Mouse (Mus musculus): ENCODE data around the gene Pfdn5.

DNA sequence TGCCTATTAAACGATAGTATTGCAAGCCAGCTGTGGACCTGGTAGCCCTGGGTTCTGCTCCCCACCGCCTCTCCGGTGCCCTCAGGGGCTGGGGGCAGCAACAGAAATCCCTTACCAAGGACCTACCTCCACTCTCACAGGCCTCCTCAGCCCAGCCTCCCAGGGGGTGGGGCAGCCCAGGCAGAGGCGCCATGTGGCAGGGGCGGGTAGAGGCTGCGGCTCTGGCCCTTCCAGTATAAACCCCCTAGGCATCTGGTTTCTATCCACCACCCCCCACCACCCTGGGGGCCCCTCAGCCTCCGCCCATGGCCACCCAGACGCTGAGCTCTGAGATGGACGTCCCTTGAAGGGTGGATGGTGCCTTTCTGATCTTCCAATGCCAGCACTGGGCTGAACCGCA, 44.8 kb downstream of the Pfdn5 start:
- TF ChIP-seq CTCF (IDR thresholded peaks at IDR 0.05; ENCODE audit: low read depth): no peak
- no peak for TF ChIP-seq EP300 (IDR thresholded peaks at IDR 0.05; ENCODE audit: low read depth)
